Mouse (Mus musculus) embryonic stem cell, embryonic (primary cell): ENCODE data around the gene Hecw1.

Source experiments
- CTCF ChIA-PET, 4 experiments: fragments of 300-600 bp in 2 of 4; fragments of 350-600 bp in 2 of 4; sonication (Branson Sonifier 250); formaldehyde crosslinking; loops; one replicate each; lab custom pipeline; 2022; ENCODE audit warnings: inconsistent platforms in 2 of 4; lab: Charles Lee
- POLR2A ChIA-PET, 4 experiments: fragments of 300-600 bp in 2 of 4; fragments of 350-600 bp in 2 of 4; sonication (Branson Sonifier 250); formaldehyde crosslinking; loops; one replicate each; lab custom pipeline; 2022; ENCODE audit warnings: antibody characterized with exemption in 4 of 4, inconsistent platforms in 1 of 4; lab: Charles Lee

The Hecw1 gene

DNA sequence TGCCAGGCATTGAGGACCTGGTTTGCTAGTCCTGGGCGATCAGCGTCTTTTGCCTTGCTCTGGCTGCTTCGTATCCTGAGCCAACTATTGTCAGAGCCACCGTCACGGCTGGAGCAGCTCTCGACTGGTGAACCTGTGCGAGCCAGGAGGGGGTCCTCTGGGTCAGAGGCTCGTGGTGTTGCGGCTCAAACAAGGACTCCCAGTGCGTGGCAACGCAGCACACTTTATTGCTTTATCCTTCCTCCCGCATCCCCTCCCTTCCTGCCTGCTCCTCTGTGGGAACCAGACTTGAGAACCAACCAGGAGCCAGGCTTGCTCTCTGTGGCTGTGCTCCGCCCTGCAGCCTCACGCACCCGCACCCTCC is at the start of gene Hecw1:
TSS of gene Hecw1 (minus strand) at position 323 of the 364 bp plus-strand sequence.
- ChIA-PET POLR2A (interaction anchor here in 1 of 4 experiments (0.9 to 1.4 kb wide), 2 partner anchors 56 to 88 kb away, joined by 3 read pairs; no protein-coding TSS in a partner anchor), CTCF (no interaction called here)

DNA sequence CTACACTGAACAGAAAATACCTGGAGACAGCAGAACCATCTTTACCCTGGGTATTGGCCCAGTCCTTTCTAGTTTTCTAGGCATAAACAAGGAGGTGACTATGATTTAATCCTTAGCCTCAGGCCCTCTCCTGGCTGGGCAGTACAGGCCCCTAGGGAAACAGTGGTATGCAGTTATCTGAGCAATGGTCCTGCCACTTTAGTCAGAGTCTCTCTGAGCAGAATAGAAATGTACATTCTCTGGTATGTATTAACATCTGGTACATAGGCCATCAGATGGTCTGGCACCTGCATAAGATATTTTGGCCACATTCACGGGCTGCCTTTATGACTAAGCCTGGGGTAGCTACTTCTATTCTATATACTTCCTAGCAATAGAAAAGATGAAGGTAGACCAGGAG is 38.3 kb upstream of the Hecw1 start:
- CTCF ChIA-PET: no interaction called here

GRCm38 (mm10) chr13:14552628-14553027 is 29.6 kb upstream of the Hecw1 start:
- CTCF ChIA-PET: interaction anchor here in 1 of 4 experiments (0.6 kb wide), 1 partner anchor 20 kb away, joined by 3 read pairs; no protein-coding TSS in a partner anchor
- POLR2A ChIA-PET: no interaction called here

More for the DNA sequence above, 38.3 kb upstream of the Hecw1 start:
- POLR2A ChIA-PET: no interaction called here

DNA sequence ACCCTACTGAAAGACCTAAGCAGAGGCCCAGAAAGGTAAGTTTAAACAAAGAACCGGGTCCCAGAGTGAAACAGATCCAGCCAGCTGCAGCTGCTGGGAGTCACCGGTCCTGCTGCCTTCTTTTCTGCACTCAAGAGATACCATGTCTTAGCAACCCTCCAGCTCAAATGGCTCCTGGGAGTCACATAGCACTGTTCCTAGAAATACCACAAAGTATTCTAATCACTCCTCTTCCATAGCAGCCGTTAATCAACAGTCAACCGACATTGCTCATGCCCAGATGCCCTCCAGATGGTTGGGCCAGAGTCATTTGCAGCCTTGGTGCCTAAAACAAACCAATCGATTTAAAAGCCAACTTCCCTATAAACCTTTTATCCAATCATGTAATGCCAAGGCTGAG is 19.8 kb upstream of the Hecw1 start:
- ChIA-PET POLR2A (no interaction called here), CTCF (no interaction called here)

DNA sequence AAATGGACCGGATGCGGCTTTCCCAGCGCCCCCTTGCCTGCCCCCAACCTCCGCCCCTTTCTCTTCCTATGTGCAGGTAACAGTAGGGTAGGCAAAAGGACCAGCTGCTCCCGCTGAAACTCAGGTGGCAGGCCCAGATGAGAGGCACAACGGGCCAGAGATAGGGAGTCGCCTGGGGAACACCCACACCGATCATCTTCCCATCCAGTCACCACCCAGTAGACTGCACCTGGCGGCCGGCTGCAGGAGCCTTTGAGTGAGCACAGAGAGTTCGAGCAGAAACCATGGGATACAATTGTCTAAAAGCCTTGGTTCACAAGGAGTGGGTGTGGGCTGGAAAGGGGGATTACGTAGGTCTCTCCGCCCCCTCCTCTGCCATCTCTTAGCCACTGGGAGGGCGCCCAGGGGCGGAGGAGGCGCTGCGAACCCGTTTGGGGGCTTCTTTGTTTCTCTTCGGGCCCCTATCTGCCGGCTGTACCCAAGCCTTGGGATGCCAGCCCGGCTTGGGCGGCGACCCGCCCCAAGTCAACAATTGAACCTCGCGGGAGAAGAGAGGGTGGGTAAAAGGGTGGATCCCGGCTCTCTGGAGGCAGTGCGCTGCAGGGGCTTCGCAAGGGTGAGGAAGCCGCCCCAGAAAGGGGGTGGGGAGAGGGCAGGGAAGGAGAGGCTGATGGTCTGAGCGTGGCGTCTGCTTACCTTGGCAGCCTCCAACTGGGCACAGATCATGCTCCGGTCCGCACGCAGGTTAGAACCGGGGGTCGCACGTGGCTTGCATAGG is 711 bp downstream of the Hecw1 start:
- ChIA-PET CTCF (no interaction called here), POLR2A (interaction anchor here in 2 of 4 experiments (0.7 to 1.4 kb wide), 4 partner anchors 55 to 108 kb away, joined by 3 read pairs; partner anchors contain the start of genes Mrpl32 (in 2 of the 2), Psma2 (in 2 of the 2) and AW209491 (in 1 of the 2))

- ChIA-PET POLR2A (interaction anchor here in 3 of 4 experiments (0.7 to 1.4 kb wide), 6 partner anchors 55 to 199 kb away, joined by 3 to 5 read pairs (median 3); partner anchors contain the start of genes Mrpl32 (in 2 of the 3), Psma2 (in 2 of the 3) and AW209491 (in 1 of the 3)), CTCF (interaction anchor here in 3 of 4 experiments (0.6 to 0.7 kb wide), 3 partner anchors 219 to 1024 kb away, joined by 3 to 4 read pairs (median 3); no protein-coding TSS in a partner anchor)
Measured at GRCm38 (mm10) chr13:14521746-14522127, 1.3 kb downstream of the Hecw1 start.

- ChIA-PET POLR2A (interaction anchor here in 1 of 4 experiments (1.4 kb wide), 1 partner anchor 93 kb away, joined by 3 read pairs; the partner anchor contains the start of genes Mrpl32 and Psma2), CTCF (no interaction called here)
Measured at GRCm38 (mm10) chr13:14519605-14520004, 3.4 kb downstream of the Hecw1 start.

GRCm38 (mm10) chr13:14517478-14517877 is 5.5 kb downstream of the Hecw1 start:
- POLR2A ChIA-PET: no interaction called here

DNA sequence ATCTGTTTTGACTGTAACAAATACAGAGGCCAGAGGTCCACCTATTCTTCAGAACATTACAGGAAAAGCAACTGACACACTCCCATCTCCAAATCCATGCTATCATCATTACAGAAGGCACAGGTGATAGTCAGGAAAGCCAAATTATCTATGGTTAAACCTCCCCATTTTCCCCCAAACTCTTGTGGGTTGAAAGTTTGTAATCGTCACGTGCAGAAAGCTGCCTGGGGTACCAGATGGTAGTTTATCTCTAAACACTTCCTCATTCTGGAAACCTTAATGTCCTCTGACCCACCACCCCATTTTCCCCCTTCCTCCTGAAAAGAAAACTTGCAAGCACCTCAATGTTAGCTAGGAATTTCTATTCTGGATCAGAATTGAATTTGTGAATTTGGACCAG is 7.9 kb downstream of the Hecw1 start:
- ChIA-PET CTCF (no interaction called here), POLR2A (no interaction called here)

More at GRCm38 (mm10) chr13:14517478-14517877, 5.5 kb downstream of the Hecw1 start:
- CTCF ChIA-PET: no interaction called here

DNA sequence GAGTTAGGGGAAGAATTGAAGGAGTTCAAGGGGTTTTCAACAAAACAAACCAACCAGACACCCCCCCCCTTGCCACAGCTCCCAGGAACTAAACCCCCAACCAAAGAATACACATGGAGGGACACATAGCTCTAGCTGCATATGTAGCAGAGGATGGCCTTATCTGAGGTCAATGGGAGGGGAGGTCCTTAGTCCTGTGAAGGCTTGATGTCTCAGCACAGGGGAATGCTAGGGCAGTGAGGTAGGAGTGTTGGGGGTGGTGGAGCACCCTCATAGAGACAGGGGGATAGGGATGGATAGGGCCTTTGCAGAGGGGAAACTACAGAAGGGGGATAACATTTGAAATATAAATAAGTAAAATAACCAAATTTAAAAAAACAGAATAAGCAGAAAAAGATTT is 9.1 kb downstream of the Hecw1 start:
- ChIA-PET CTCF (no interaction called here), POLR2A (no interaction called here)

DNA sequence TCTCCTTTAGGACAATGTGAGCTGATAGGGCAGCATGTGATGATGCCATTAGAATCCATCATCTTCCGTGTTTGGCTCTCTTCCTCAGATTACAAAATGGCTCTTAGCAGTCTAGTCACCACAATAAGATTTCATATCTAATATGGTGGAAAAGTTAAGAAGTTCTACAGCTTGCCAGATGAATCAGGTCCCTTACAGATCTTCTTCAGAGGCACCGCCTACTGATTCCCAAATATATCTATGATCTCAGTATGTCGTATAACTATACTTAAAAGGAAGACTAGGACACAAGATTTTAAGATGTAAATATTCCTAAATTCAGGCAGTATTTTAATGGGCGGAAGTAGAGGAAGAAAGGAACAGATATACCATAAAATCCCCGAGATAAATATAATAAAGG is 16.3 kb downstream of the Hecw1 start:
- POLR2A ChIA-PET: no interaction called here
- CTCF ChIA-PET: interaction anchor here in 1 of 4 experiments (0.6 kb wide), 1 partner anchor 29 kb away, joined by 3 read pairs; no protein-coding TSS in a partner anchor

- POLR2A ChIA-PET: no interaction called here
- CTCF ChIA-PET: no interaction called here
Measured at GRCm38 (mm10) chr13:14500251-14500650, 22.8 kb downstream of the Hecw1 start.

DNA sequence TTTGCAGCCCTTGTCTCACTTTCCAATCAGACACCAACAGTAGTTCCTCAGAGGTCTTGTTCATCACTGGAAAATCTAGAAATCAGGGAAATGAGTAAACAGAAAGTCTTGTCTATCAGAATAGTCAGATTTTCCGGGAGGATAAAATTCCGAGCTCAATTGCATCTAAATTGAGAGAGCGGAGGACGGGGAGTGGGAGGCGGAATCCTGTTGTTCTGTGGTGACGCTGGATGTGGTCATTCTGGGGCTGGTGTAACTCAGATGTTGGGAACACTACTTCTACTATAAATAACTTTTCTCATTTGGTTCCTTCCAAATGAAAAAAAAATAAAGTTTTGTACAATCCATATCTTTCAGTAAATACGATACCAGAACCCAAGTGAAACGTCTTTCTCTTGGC is 24.2 kb downstream of the Hecw1 start:
- ChIA-PET CTCF (no interaction called here), POLR2A (no interaction called here)

DNA sequence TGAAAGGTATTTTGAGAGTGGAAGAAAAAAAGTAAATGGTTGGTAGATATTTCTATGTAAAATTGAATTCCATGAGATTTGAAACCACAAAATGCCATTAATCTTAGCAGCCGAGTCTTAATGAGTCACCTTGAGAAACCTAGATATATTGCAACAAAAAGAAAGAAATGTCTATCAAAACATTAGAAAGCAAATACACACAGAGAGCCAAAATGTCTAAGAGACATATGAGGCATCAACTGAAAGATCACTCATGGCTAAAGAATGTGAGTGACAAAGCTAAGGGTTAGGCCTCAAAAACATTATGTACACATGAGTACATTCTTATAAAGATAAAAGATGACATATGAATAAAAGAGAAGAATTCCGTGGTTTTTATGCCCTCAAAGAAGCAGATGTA is 26.1 kb downstream of the Hecw1 start:
- ChIA-PET POLR2A (no interaction called here), CTCF (no interaction called here)

- CTCF ChIA-PET: no interaction called here
- POLR2A ChIA-PET: interaction anchor here in 1 of 4 experiments (0.5 kb wide), 1 partner anchor 27 kb away, joined by 3 read pairs; no protein-coding TSS in a partner anchor
Measured at GRCm38 (mm10) chr13:14487812-14488211, 35.2 kb downstream of the Hecw1 start.

DNA sequence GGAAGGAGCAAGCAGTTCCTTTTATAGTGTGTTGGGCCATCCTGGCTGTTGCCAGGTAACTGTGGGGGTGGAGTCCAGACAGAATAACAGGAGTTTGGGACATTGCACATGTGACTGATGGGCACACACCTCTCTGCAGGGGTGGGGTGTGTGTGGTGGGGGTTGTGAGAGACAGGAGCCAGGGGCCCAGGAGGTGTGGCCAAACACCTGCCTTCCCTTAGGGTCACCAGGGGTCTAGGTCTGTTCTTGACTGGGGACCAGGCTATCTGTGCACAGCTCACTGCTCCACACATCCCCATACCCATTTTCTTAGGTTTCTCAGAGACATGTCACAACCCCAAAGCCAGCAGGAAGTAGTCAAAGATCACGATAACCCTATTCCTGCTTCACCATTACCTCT is 51.9 kb downstream of the Hecw1 start:
- POLR2A ChIA-PET: no interaction called here

DNA sequence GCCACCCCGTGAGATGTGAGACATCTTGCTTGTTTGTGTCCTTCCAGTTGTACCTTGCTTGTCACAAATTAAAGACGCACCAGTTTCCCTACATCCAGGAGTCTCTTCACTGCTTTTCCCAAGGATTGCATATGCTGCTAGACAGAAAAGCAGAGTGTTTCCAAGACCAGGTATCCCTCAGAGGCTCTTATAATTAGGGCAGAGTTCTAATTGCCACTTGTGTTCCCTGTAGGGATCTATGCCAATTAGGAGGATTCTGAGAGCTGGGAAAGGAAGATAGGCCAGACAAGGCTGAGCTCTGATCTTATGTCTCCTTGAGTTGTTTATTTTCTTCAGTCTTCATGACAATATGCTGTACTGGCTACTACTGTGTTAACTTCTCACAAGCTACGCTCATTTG is 55.5 kb downstream of the Hecw1 start:
- ChIA-PET POLR2A (no interaction called here), CTCF (no interaction called here)

More for the DNA sequence above, 51.9 kb downstream of the Hecw1 start:
- CTCF ChIA-PET: no interaction called here

GRCm38 (mm10) chr13:14461036-14461435 is 62.0 kb downstream of the Hecw1 start:
- CTCF ChIA-PET: no interaction called here
- POLR2A ChIA-PET: interaction anchor here in 1 of 4 experiments (0.7 kb wide), 1 partner anchor 27 kb away, joined by 3 read pairs; no protein-coding TSS in a partner anchor

GRCm38 (mm10) chr13:14457043-14457442 is 66.0 kb downstream of the Hecw1 start:
- CTCF ChIA-PET: no interaction called here
- POLR2A ChIA-PET: no interaction called here

DNA sequence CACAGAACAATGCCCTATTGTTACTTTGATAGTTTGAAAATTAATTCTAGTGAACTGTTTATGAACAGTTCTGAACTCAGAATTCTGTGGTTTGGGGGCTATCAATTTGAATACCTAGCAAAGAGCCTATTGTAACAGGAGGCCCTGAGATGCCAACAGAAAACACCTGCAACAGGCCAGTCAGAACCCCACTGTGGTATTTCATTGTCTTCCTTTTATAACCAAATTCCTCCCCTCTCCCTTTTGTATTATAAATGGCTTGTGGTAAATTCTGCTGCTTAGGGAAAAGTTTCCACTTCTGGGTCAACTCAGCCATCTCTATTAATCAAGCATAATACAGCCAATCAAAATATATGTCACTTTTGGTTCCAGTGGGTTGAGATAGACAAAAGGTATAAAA is 83.5 kb downstream of the Hecw1 start:
- CTCF ChIA-PET: no interaction called here
- POLR2A ChIA-PET: no interaction called here
